Mouse (Mus musculus): ENCODE results near the gene Elmod3.

GRCm38 (mm10) chr6:72645364-72645763 is 47.2 kb upstream of the Elmod3 start:
- TF ChIP-seq CTCF (IDR thresholded peaks at IDR 0.05; ENCODE audit: low read depth), result no peak
- TF ChIP-seq EP300 (IDR thresholded peaks at IDR 0.05; ENCODE audit: low read depth), result no peak

All from heart, postnatal 0 days (tissue).